Mouse (Mus musculus) cerebellum, adult 18-20 months (tissue): ENCODE measurements around the gene Cyp4a30b.
"Not testable (repeated sequence)": the region's sequence is repeated elsewhere in the genome, so short reads cannot be mapped to it uniquely, and the experiment has no call there.

Experiments used
- DNase-seq, 2 experiments: peaks; one replicate each; pipeline ENCODE4 v3.0.0; 2021

Cyp4a30b gene

GRCm38 (mm10) chr4:115452304-115452703 lies at the start of gene Cyp4a30b:
Gene Cyp4a30b, plus strand, starts transcription at chr4:115452604.
- DNase-seq, result no peak

DNA sequence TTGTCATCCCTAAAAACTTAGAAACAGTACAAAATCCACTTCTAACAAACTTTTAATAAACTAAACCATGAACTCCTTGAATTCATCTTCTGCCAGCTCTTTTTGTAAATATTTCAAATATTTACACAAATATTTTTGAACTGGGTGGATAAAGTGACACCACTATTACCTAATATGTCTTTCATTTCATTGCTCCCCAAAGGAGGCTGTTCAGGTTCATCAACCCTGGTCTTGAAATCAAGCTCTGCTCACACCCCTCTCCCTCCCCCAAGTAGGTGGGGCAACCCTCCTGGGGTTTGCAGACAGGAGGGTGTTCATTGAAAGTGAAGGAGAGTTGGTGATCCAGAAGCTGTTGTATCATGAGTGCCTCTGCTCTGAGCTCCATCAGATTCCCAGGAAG lies 41.1 kb upstream of the Cyp4a30b start, which contains the start of gene Cyp4a12b:
TSS of gene Cyp4a12b (plus strand) at position 301 of the 400 bp plus-strand sequence.
- not testable (repeated sequence) for DNase-seq

- DNase-seq, result no peak
Observed at GRCm38 (mm10) chr4:115450577-115451137, 1.7 kb upstream of the Cyp4a30b start.

DNA sequence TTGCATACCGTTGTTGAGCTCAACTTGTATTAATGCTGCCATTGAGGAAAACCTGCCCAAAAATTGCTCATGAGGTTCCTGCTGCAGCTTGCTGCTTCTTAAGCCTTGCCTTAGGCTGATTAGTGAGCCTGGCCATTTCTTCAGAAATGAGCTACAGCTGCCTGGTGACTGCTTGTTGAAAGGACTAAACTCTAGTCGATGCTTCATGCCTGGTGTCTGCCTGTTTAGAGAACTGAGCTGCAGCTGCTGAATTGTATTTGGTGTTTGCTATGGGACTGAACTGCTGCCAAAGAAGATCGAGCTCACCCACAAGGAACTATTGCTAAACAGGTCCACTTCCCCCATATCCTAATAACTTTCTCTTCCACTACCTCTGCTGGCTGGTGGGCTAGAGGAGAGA lies 21.2 kb downstream of the Cyp4a30b start:
- DNase-seq, result not testable (repeated sequence)

DNA sequence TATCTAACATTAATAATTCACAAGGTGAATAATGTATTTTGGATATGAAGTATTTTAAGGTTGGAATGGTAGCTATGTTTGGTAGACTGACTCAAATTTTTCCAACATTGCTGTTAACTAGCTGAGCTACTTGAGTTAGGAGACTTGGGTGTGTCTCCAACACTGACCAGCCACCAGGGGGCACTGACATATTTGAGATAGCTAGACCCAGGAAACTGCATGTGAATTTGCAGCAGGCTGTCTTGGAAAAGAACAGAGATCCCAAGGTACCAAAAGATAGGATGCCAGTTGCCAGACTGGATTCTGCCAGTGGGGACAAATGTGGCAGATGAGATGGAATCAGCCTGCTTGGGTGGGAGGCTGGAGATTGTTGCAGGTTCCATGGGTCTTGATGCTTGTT lies 23.6 kb downstream of the Cyp4a30b start:
- DNase-seq, result not testable (repeated sequence)

- DNase-seq, result no peak
Observed at GRCm38 (mm10) chr4:115481006-115481652, 28.7 kb downstream of the Cyp4a30b start.

DNA sequence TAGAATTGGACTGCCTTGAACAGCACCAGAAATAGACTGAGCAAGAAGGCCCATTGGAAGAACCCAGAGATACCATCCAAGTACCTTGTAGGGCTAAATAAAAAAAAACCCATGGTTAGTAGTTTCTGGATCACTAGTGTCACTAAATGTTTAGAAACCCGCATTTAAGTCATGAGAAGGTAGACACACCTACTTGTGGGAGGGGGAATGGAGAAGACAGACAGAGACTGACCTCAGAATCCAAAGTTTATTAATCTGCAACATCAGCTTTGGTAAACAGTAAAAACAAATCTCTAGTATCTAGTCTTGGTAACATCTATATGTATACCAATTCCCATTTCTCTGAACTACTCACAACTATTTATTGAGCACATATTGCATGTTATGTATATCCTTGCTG lies 43.6 kb downstream of the Cyp4a30b start, which contains the start of gene Cyp4a14:
TSS of gene Cyp4a14 (minus strand) at position 142 of the 400 bp plus-strand sequence.
- no peak for DNase-seq

DNA sequence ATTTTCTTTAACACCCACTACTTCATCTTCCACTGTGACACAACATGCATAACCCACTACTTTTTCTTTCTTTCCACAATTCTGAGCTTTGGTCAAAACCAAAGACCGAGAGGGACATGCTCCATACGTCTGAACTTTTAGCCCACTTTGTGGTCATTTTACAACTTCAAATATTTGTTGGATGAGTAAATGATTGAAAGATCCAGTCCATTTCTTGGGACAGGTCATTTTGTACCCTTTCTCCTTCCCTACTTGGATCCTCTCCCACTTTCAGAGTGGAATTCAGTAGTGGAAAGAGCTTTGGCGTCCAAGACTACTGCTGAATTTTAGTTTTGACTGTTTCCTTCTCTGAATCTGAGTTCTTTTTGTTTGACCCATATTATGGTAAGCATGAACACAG lies 45.1 kb downstream of the Cyp4a30b start:
- DNase-seq, result no peak

- DNase-seq, result not testable (repeated sequence)
Observed at GRCm38 (mm10) chr4:115513964-115514363, 61.6 kb downstream of the Cyp4a30b start.

- not testable (repeated sequence) for DNase-seq
Observed at GRCm38 (mm10) chr4:115518000-115518399, 65.6 kb downstream of the Cyp4a30b start, which contains the start of gene Cyp4a10. Gene Cyp4a10, plus strand, starts transcription at chr4:115518264.

- DNase-seq, result no peak
Observed at GRCm38 (mm10) chr4:115519444-115519843, 67.0 kb downstream of the Cyp4a30b start.
